Mouse (Mus musculus) embryonic facial prominence, embryonic 14.5 days (tissue): ENCODE results near the gene Chrm5. TPM values are rescaled to one million over a fixed set of nuclear protein-coding genes. Genes with fewer than 3 reads are reported as not detected.

Source experiments
- ATAC-seq: fragments of 200-750 bp; cut with Nextera tagmentation; 2 replicates; pipeline ENCODE4 v1.8.0; 2017; ENCODE audit warnings: low read depth, moderate number of reproducible peaks, moderate TSS enrichment
- DNase-seq: peaks from one replicate; pipeline ENCODE4 v3.0.0-alpha.2; 2015; ENCODE audit warnings: low spot score
- H3K27ac ChIP-seq: fragments of 300-500 bp; sonication (generic); replicated peaks from 2 replicates; pipeline ENCODE4 v1.5.1; 2014; ENCODE audit warnings: low read depth, mild to moderate bottlenecking, low read length, moderate library complexity
- H3K27me3 ChIP-seq: fragments of 300-500 bp; sonication (generic); replicated peaks from 2 replicates; pipeline ENCODE4 v1.6.1; 2014; ENCODE audit warnings: low read length; ENCODE audit not compliant: control insufficient read depth, insufficient read depth
- H3K36me3 ChIP-seq: fragments of 300-500 bp; sonication (generic); 2 replicates; pipeline ENCODE4 v1.6.1; 2014; ENCODE audit warnings: low read length, mixed read lengths; ENCODE audit not compliant: control insufficient read depth, insufficient read depth
- H3K4me1 ChIP-seq: fragments of 300-500 bp; sonication (generic); 2 replicates; pipeline ENCODE4 v1.6.1; 2014; ENCODE audit warnings: antibody characterized with exemption, low read length; ENCODE audit not compliant: control insufficient read depth, insufficient read depth
- H3K4me2 ChIP-seq: fragments of 300-500 bp; sonication (generic); 2 replicates; pipeline ENCODE4 v1.6.1; 2014; ENCODE audit warnings: low read depth, mild to moderate bottlenecking, low read length, moderate library complexity, mixed read lengths
- H3K4me3 ChIP-seq: fragments of 300-500 bp; sonication (generic); 2 replicates; pipeline ENCODE4 v1.5.1; 2014; ENCODE audit warnings: low read depth, mild to moderate bottlenecking, low read length
- H3K9ac ChIP-seq: fragments of 300-500 bp; sonication (generic); 2 replicates; pipeline ENCODE4 v1.6.1; 2014; ENCODE audit warnings: low read depth, mild to moderate bottlenecking, low read length, moderate library complexity, mixed read lengths
- H3K9me3 ChIP-seq: fragments of 300-500 bp; sonication (generic); 2 replicates; pipeline ENCODE4 v1.6.1; 2016; ENCODE audit warnings: low read length; ENCODE audit not compliant: control insufficient read depth
- WGBS: fragments of 180-500 bp; shearing (Covaris S2); extraction: QIAGEN DNeasy Blood & Tissue Kit; methylation state at CpG from one replicate; pipeline ENCODE4 v1.1.7; 2014; 5-methylcytosine and 5-hydroxymethylcytosine counted together
- polyA plus RNA-seq: library from polyadenylated mRNA; unstranded; fragments of >200 nt; fragmentation: Nextera tagmentation; extraction: Ambion mirVana; gene quantifications from 2 replicates; pipeline ENCODE4 v1.2.1, GENCODE M21; 2014

Chrm5 gene
- polyA plus RNA-seq, 1 experiment from 2014 or later: 0.14 TPM

GRCm38 (mm10) chr2:112490483-112491196 lies 10.1 kb upstream of the Chrm5 start:
- Histone ChIP-seq H3K4me1 (0 out of 2 replicates have a peak, but pooled peaks cover 3% of the 10 kb centered on the region), H3K9me3 (no peaks in the 10 kb centered on the region), H3K4me3 (no peak overlapping the region), H3K27ac (no peak overlapping the region), H3K9ac (no peak overlapping the region), H3K36me3 (no peaks in the 10 kb centered on the region), H3K4me2 (no peak overlapping the region), H3K27me3 (no peaks in the 10 kb centered on the region)
- DNase-seq: no peak
- no peak for ATAC-seq
- WGBS: 63% methylated on average over 11 of the region's 11 CpGs

GRCm38 (mm10) chr2:112484886-112485285 lies 4.3 kb upstream of the Chrm5 start:
- DNase-seq (peak; percentile 30), ATAC-seq (no peak)
- 48% methylated on average over 2 of the region's 2 CpGs for WGBS
- Histone ChIP-seq H3K4me2 (no peak overlapping the region), H3K9ac (no peak overlapping the region), H3K4me3 (no peak overlapping the region), H3K4me1 (no peaks in the 10 kb centered on the region), H3K9me3 (no peaks in the 10 kb centered on the region), H3K27ac (no peak overlapping the region), H3K36me3 (no peaks in the 10 kb centered on the region), H3K27me3 (no peaks in the 10 kb centered on the region)

GRCm38 (mm10) chr2:112483334-112483651 lies 2.7 kb upstream of the Chrm5 start:
- H3K27ac ChIP-seq: no peak overlapping the region
- no peak overlapping the region for H3K4me2 ChIP-seq
- no peaks in the 10 kb centered on the region for H3K4me1 ChIP-seq
- H3K9me3 ChIP-seq: no peaks in the 10 kb centered on the region
- no peaks in the 10 kb centered on the region for H3K36me3 ChIP-seq
- H3K4me3 ChIP-seq: no peak overlapping the region
- DNase-seq (no peak), ATAC-seq (no peak)
- no peak overlapping the region for H3K9ac ChIP-seq
- H3K27me3 ChIP-seq: no peaks in the 10 kb centered on the region
- 70% methylated on average over 2 of the region's 2 CpGs for WGBS

- ATAC-seq: no peak
- WGBS: 71% methylated on average over 5 of the region's 5 CpGs
- H3K4me3 ChIP-seq: no peak overlapping the region
Measured at GRCm38 (mm10) chr2:112482533-112483333, 2.2 kb upstream of the Chrm5 start.

GRCm38 (mm10) chr2:112481564-112481963 lies 995 bp upstream of the Chrm5 start:
- Histone ChIP-seq H3K4me1 (no peaks in the 10 kb centered on the region), H3K4me2 (no peak overlapping the region), H3K27ac (no peak overlapping the region), H3K4me3 (no peak overlapping the region), H3K9ac (no peak overlapping the region), H3K36me3 (no peaks in the 10 kb centered on the region), H3K9me3 (no peaks in the 10 kb centered on the region), H3K27me3 (no peaks in the 10 kb centered on the region)
- DNase-seq (peak; percentile 74), ATAC-seq (no peak)
- 2% methylated on average over 2 of the region's 2 CpGs for WGBS

More at GRCm38 (mm10) chr2:112482533-112483333, 2.2 kb upstream of the Chrm5 start:
- Histone ChIP-seq H3K9me3 (no peaks in the 10 kb centered on the region), H3K4me2 (no peak overlapping the region), H3K27ac (no peak overlapping the region), H3K9ac (no peak overlapping the region), H3K27me3 (no peaks in the 10 kb centered on the region), H3K4me1 (no peaks in the 10 kb centered on the region), H3K36me3 (no peaks in the 10 kb centered on the region)
- no peak for DNase-seq

- H3K27ac ChIP-seq: no peak overlapping the region
- no peak overlapping the region for H3K4me3 ChIP-seq
- peak; percentile 55 for DNase-seq
- H3K36me3 ChIP-seq: no peaks in the 10 kb centered on the region
- no peaks in the 10 kb centered on the region for H3K9me3 ChIP-seq
- H3K9ac ChIP-seq: no peak overlapping the region
- no peaks in the 10 kb centered on the region for H3K4me1 ChIP-seq
- ATAC-seq: peak; percentile 71
- WGBS: 66% methylated on average over 6 of the region's 6 CpGs
- H3K27me3 ChIP-seq: no peaks in the 10 kb centered on the region
- no peak overlapping the region for H3K4me2 ChIP-seq
Measured at GRCm38 (mm10) chr2:112476554-112476953, 4.0 kb downstream of the Chrm5 start.

GRCm38 (mm10) chr2:112474997-112475724 lies 5.4 kb downstream of the Chrm5 start:
- Histone ChIP-seq H3K4me3 (no peak overlapping the region), H3K4me2 (no peak overlapping the region), H3K36me3 (no peaks in the 10 kb centered on the region), H3K27ac (no peak overlapping the region), H3K9ac (no peak overlapping the region), H3K9me3 (no peaks in the 10 kb centered on the region), H3K27me3 (no peaks in the 10 kb centered on the region), H3K4me1 (no peaks in the 10 kb centered on the region)
- WGBS: 67% methylated on average over 5 of the region's 5 CpGs
- DNase-seq (no peak), ATAC-seq (no peak)

GRCm38 (mm10) chr2:112472076-112472475 lies 8.5 kb downstream of the Chrm5 start:
- H3K9ac ChIP-seq: no peak overlapping the region
- no peak overlapping the region for H3K4me2 ChIP-seq
- no peak overlapping the region for H3K27ac ChIP-seq
- ATAC-seq: no peak
- no peaks in the 10 kb centered on the region for H3K4me1 ChIP-seq
- no peaks in the 10 kb centered on the region for H3K9me3 ChIP-seq
- DNase-seq: no peak
- WGBS: 87% methylated on average over 2 of the region's 2 CpGs
- no peak overlapping the region for H3K4me3 ChIP-seq
- peaks cover 24% of the 10 kb centered on the region for H3K36me3 ChIP-seq
- H3K27me3 ChIP-seq: no peaks in the 10 kb centered on the region
